Mouse (Mus musculus): ENCODE data around the gene Cpox. TPM values are rescaled to one million over a fixed set of nuclear protein-coding genes. Genes with fewer than 3 reads are reported as not detected.

Cpox gene
- 10 to 100 TPM; 48.8 to 58.6 TPM for total RNA-seq (2021)
- long read RNA-seq, experiment 1, transcript Cpox-201 (7 exons, 3,097 nt) = major isoform, 16 of 20 reads
- long read RNA-seq, experiment 1, partial matches to known transcripts = 1 of 20 reads
- long read RNA-seq, experiment 1, other reads (novel, unspliced or antisense) = 2 of 20 reads
- long read RNA-seq, experiment 2, transcript Cpox-201 (7 exons, 3,097 nt) = major isoform, 30 of 39 reads
- long read RNA-seq, experiment 2, partial matches to known transcripts = 4 of 39 reads
- long read RNA-seq, experiment 2, other reads (novel, unspliced or antisense) = 5 of 39 reads

GRCm38 (mm10) chr16:58669917-58670630, at the start of gene Cpox:
TSS of gene Cpox (plus strand) at chr16:58670292.
- peak; percentile 76 to 86 for DNase-seq (ENCODE audit: low spot score in 2 of 2)
- peak within 1 kb of the TSS; percentile 97 for H3K27ac ChIP-seq
- TF ChIP-seq CTCF (conservative IDR thresholded peaks at IDR 0.05) = peak; percentile 56
- H3K4me3 ChIP-seq = peak within 1 kb of the TSS; percentile 97

GRCm38 (mm10) chr16:58622377-58622776, 47.7 kb upstream of the Cpox start:
- no peak for DNase-seq (ENCODE audit: low spot score in 2 of 2)
- H3K27ac ChIP-seq = no peak overlapping the region
- H3K4me3 ChIP-seq = no peak overlapping the region
- TF ChIP-seq CTCF (conservative IDR thresholded peaks at IDR 0.05) = no peak

- no peak for TF ChIP-seq CTCF (conservative IDR thresholded peaks at IDR 0.05)
Measured at GRCm38 (mm10) chr16:58623114-58623513, 47.0 kb upstream of the Cpox start.

GRCm38 (mm10) chr16:58623944-58624343, 46.1 kb upstream of the Cpox start:
- Histone ChIP-seq H3K27ac (no peak overlapping the region), H3K4me3 (no peak overlapping the region)
- peak; percentile 92 for TF ChIP-seq CTCF (conservative IDR thresholded peaks at IDR 0.05)
- peak; percentile 20 to 56 for DNase-seq (ENCODE audit: low spot score in 2 of 2)

More at GRCm38 (mm10) chr16:58623114-58623513, 47.0 kb upstream of the Cpox start:
- DNase-seq (ENCODE audit: low spot score in 2 of 2) = no peak
- Histone ChIP-seq H3K27ac (no peak overlapping the region), H3K4me3 (no peak overlapping the region)

GRCm38 (mm10) chr16:58627597-58628335, 42.3 kb upstream of the Cpox start:
- no peak for DNase-seq (ENCODE audit: low spot score in 2 of 2)
- peak; percentile 72 for TF ChIP-seq CTCF (conservative IDR thresholded peaks at IDR 0.05)
- Histone ChIP-seq H3K4me3 (no peak overlapping the region), H3K27ac (no peak overlapping the region)

GRCm38 (mm10) chr16:58628336-58628680, 41.8 kb upstream of the Cpox start:
- Histone ChIP-seq H3K4me3 (no peak overlapping the region), H3K27ac (no peak overlapping the region)
- no peak for TF ChIP-seq CTCF (conservative IDR thresholded peaks at IDR 0.05)
- no peak for DNase-seq (ENCODE audit: low spot score in 2 of 2)

- H3K27ac ChIP-seq = no peak overlapping the region
- H3K4me3 ChIP-seq = no peak overlapping the region
- DNase-seq (ENCODE audit: low spot score in 2 of 2) = no peak
- no peak for TF ChIP-seq CTCF (conservative IDR thresholded peaks at IDR 0.05)
Measured at GRCm38 (mm10) chr16:58628968-58629367, 41.1 kb upstream of the Cpox start.

- TF ChIP-seq CTCF (conservative IDR thresholded peaks at IDR 0.05) = no peak
- Histone ChIP-seq H3K4me3 (no peak overlapping the region), H3K27ac (no peak overlapping the region)
- no peak for DNase-seq (ENCODE audit: low spot score in 2 of 2)
Measured at GRCm38 (mm10) chr16:58629736-58630135, 40.4 kb upstream of the Cpox start.

GRCm38 (mm10) chr16:58635866-58636265, 34.2 kb upstream of the Cpox start:
- Histone ChIP-seq H3K4me3 (no peak overlapping the region), H3K27ac (no peak overlapping the region)
- no peak for DNase-seq (ENCODE audit: low spot score in 2 of 2)
- no peak for TF ChIP-seq CTCF (conservative IDR thresholded peaks at IDR 0.05)

GRCm38 (mm10) chr16:58637448-58637847, 32.6 kb upstream of the Cpox start:
- no peak for DNase-seq (ENCODE audit: low spot score in 2 of 2)
- no peak for TF ChIP-seq CTCF (conservative IDR thresholded peaks at IDR 0.05)
- no peak overlapping the region for H3K4me3 ChIP-seq
- H3K27ac ChIP-seq = no peak overlapping the region

- no peak for DNase-seq (ENCODE audit: low spot score in 2 of 2)
Measured at GRCm38 (mm10) chr16:58638016-58638415, 32.1 kb upstream of the Cpox start.

GRCm38 (mm10) chr16:58638689-58639175, 31.4 kb upstream of the Cpox start, which contains the start of gene E330017A01Rik:
TSS of gene E330017A01Rik (minus strand) at chr16:58638739.
- Histone ChIP-seq H3K27ac (no peak within 1 kb of the TSS), H3K4me3 (no peak within 1 kb of the TSS)
- TF ChIP-seq CTCF (conservative IDR thresholded peaks at IDR 0.05) = no peak
- no peak for DNase-seq (ENCODE audit: low spot score in 2 of 2)

More at GRCm38 (mm10) chr16:58638016-58638415, 32.1 kb upstream of the Cpox start:
- Histone ChIP-seq H3K27ac (no peak overlapping the region), H3K4me3 (no peak overlapping the region)
- no peak for TF ChIP-seq CTCF (conservative IDR thresholded peaks at IDR 0.05)

GRCm38 (mm10) chr16:58649979-58650378, 20.1 kb upstream of the Cpox start:
- DNase-seq (ENCODE audit: low spot score in 2 of 2) = no peak
- no peak for TF ChIP-seq CTCF (conservative IDR thresholded peaks at IDR 0.05)
- Histone ChIP-seq H3K4me3 (no peak overlapping the region), H3K27ac (no peak overlapping the region)
